Mouse (Mus musculus): ENCODE data around the gene Abce1. TPM values are rescaled to one million over a fixed set of nuclear protein-coding genes. Genes with fewer than 3 reads are reported as not detected.

Abce1 gene
- polyA plus RNA-seq, 1 experiment from 2014 or later = 119 TPM

DNA sequence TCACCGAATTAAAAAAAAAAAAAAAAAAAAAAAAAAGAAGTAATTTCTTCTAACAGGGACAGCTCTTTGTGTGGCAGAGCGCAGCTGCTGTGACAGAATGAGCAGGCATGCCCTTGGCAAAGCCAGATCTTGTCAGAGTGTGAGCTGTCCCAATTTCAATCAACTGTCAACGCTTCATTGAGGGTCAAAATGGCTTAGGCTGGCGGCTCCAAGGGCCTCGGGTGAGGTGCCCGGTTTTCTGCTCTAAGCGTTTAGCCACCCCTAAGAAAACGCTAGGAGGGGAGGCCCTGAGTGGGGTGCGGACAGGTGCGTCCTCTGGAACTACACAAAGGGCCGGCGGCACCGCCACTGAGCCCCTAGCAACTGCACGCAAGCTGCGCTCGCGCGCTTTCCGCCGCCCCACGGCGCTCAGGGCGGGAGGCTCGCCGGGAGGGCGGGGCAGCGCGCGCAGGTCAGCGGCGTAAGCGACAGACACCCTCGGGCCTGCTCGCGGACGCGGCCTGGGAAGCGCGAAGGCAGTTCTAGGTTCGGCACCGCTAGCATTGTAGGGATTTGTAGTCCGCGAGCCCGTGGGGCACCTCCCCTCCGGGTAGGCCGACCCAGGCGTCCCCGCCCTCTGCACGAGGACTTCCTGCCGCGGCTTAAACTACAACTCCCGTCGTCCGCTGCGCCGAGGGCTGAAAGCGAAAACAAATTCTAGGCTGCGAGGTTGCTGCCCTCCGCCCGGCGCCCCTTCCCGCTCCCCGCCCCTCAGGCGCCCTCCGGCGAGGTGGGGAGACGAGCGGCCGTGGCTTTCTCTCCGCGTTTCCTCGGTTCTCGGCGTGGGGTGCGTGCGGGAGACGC, 72.6 kb downstream of the Abce1 start:
- H3K9me3 ChIP-seq (replicated peaks) = no peaks in the 10 kb centered on the region
- peak overlapping the region; percentile 98 for H3K27ac ChIP-seq
- peaks cover 36% of the 10 kb centered on the region for H3K4me1 ChIP-seq
- peak; percentile 99 for ATAC-seq
- peak overlapping the region; percentile 98 for H3K9ac ChIP-seq
- H3K36me3 ChIP-seq = peaks cover 13% of the 10 kb centered on the region
- no peaks in the 10 kb centered on the region for H3K27me3 ChIP-seq (replicated peaks)
- WGBS (ENCODE audit: insufficient replicate concordance) = under 1% methylated on average over 76 of the region's 77 CpGs
- H3K4me3 ChIP-seq = peak overlapping the region; percentile 97
- H3K4me2 ChIP-seq = peak overlapping the region; percentile 72

GRCm38 (mm10) chr8:79638001-79638706, 73.4 kb downstream of the Abce1 start:
- Histone ChIP-seq H3K36me3 (peaks cover 6% of the 10 kb centered on the region; the same call in 1 of the 2 replicates), H3K27ac (peak overlapping the region; percentile 98), H3K27me3 (replicated peaks) (no peaks in the 10 kb centered on the region), H3K4me2 (peak overlapping the region; percentile 72), H3K4me1 (peaks cover 29% of the 10 kb centered on the region), H3K9me3 (replicated peaks) (no peaks in the 10 kb centered on the region), H3K9ac (peak overlapping the region; percentile 98), H3K4me3 (peak overlapping the region; percentile 97)
- no peak for ATAC-seq
- WGBS (ENCODE audit: insufficient replicate concordance) = 8% methylated on average over 11 of the region's 11 CpGs

GRCm38 (mm10) chr8:79637237-79637636, 74.3 kb downstream of the Abce1 start:
- 0 out of 2 replicates have a peak, but pooled peaks cover under 1% of the 10 kb centered on the region for H3K36me3 ChIP-seq
- H3K9me3 ChIP-seq (replicated peaks) = no peaks in the 10 kb centered on the region
- H3K27me3 ChIP-seq (replicated peaks) = no peaks in the 10 kb centered on the region
- H3K4me3 ChIP-seq = no peak overlapping the region
- WGBS (ENCODE audit: insufficient replicate concordance) = 49% methylated on average over 3 of the region's 3 CpGs
- no peak overlapping the region for H3K9ac ChIP-seq
- ATAC-seq = no peak
- peaks cover 23% of the 10 kb centered on the region for H3K4me1 ChIP-seq
- no peak overlapping the region for H3K27ac ChIP-seq
- H3K4me2 ChIP-seq = no peak overlapping the region

- Histone ChIP-seq H3K36me3 (no peaks in the 10 kb centered on the region), H3K9me3 (replicated peaks) (no peaks in the 10 kb centered on the region), H3K4me3 (no peak overlapping the region), H3K9ac (no peak overlapping the region), H3K27ac (no peak overlapping the region), H3K27me3 (replicated peaks) (no peaks in the 10 kb centered on the region), H3K4me1 (peaks cover 12% of the 10 kb centered on the region), H3K4me2 (no peak overlapping the region)
- 24% methylated on average over 1 of the region's 1 CpGs for WGBS (ENCODE audit: insufficient replicate concordance)
- ATAC-seq = no peak
Measured at GRCm38 (mm10) chr8:79636151-79636550, 75.4 kb downstream of the Abce1 start.

- H3K4me2 ChIP-seq = no peak overlapping the region
- no peak overlapping the region for H3K27ac ChIP-seq
- no peak overlapping the region for H3K9ac ChIP-seq
- ATAC-seq = no peak
- peaks cover 6% of the 10 kb centered on the region for H3K4me1 ChIP-seq
- no peaks in the 10 kb centered on the region for H3K36me3 ChIP-seq
- no peaks in the 10 kb centered on the region for H3K9me3 ChIP-seq (replicated peaks)
- H3K27me3 ChIP-seq (replicated peaks) = no peaks in the 10 kb centered on the region
- H3K4me3 ChIP-seq = no peak overlapping the region
- WGBS (ENCODE audit: insufficient replicate concordance) = 69% methylated on average over 1 of the region's 1 CpGs
Measured at GRCm38 (mm10) chr8:79635491-79635890, 76.0 kb downstream of the Abce1 start.

Other genes starting within 250 kb of the Abce1 start
- 17.2 and 17.7 TPM in 2 replicates for gene Otud4, start 72.1 kb downstream of the Abce1 start, polyA plus RNA-seq (2016; fragmentation: Nextera tagmentation; extraction: Ambion mirVana)
- 22.1 and 22.8 TPM in 2 replicates for gene Anapc10, start 80 bp upstream of the Abce1 start, polyA plus RNA-seq (2016; fragmentation: Nextera tagmentation; extraction: Ambion mirVana)

Data from liver, embryonic 12.5 days (tissue).